Mouse (Mus musculus): ENCODE measurements around the gene Tmem260.

DNA sequence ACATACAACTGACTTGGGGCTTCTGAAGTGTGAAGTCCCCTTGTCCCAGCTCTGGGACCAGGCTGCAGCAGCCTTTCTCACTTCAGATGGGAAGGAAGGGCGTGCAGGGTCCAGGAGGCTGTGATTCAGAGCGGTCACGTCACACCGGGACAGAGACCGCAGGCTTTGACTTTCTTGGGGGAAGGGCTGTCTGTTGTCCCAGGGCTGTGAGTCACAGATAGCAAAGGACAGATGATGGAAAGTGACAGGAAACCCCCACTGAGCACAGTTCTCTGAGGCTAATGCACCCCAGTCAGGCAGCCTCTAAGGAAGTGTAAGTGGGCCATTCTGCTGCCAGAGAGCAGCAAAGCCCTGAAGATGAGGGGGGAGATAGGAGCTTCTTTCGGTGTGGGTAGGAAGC is 23.9 kb upstream of the Tmem260 start:
- TF ChIP-seq CTCF (IDR thresholded peaks at IDR 0.05; ENCODE audit: borderline replicate concordance, extremely low read depth, insufficient read depth, insufficient read length) (no peak), POLR2A (IDR thresholded peaks at IDR 0.05; ENCODE audit: borderline replicate concordance, extremely low read depth, insufficient read depth, insufficient read length, poor library complexity, severe bottlenecking) (no peak)

Data from brain, embryonic 14.5 days (tissue).